Mouse (Mus musculus) gastrocnemius, postnatal 14 days (tissue): Measurements from ENCODE around the gene C130060K24Rik. TPM values are rescaled to one million over a fixed set of nuclear protein-coding genes. Genes with fewer than 3 reads are reported as not detected.

Experiments
- DNase-seq: peaks from one replicate; pipeline ENCODE4 v3.0.0; 2021; ENCODE audit warnings: mixed read lengths
- intact Hi-C: fragments of 180-260 bp; cut with DNase I; formaldehyde crosslinking; loops from one replicate; pipeline ENCODE4 v1.15.1; 2025; ENCODE audit warnings: low total_unique reads
- long read RNA-seq, 2 experiments: library from polyadenylated mRNA; stranded (forward); transcript quantifications; one replicate each; pipeline ENCODE4 v2.0.0; 2021
- total RNA-seq, 2 experiments: library from RNA; stranded (reverse); gene quantifications; 2 replicates each; pipeline ENCODE4 v1.2.3; 2021

C130060K24Rik gene
- not detected for total RNA-seq
- long read RNA-seq, experiment 1 = 0 reads
- long read RNA-seq, experiment 2 = 0 reads

- no peak for DNase-seq
- intact Hi-C loops = no loop called here
Observed at GRCm38 (mm10) chr6:65380918-65381772, at the start of gene C130060K24Rik. TSS of gene C130060K24Rik (plus strand) at chr6:65381105.

GRCm38 (mm10) chr6:65334246-65334645 lies 46.7 kb upstream of the C130060K24Rik start:
- no peak for DNase-seq

GRCm38 (mm10) chr6:65339391-65339790 lies 41.5 kb upstream of the C130060K24Rik start:
- intact Hi-C loops = no loop called here
- no peak for DNase-seq

More at GRCm38 (mm10) chr6:65334246-65334645, 46.7 kb upstream of the C130060K24Rik start:
- intact Hi-C loops = no loop called here

- intact Hi-C loops = no loop called here
- DNase-seq = no peak
Observed at GRCm38 (mm10) chr6:65341360-65341759, 39.5 kb upstream of the C130060K24Rik start.

- intact Hi-C loops = no loop called here
- DNase-seq = no peak
Observed at GRCm38 (mm10) chr6:65347736-65348135, 33.2 kb upstream of the C130060K24Rik start.

GRCm38 (mm10) chr6:65348255-65348654 lies 32.6 kb upstream of the C130060K24Rik start:
- no peak for DNase-seq
- intact Hi-C loops = no loop called here

GRCm38 (mm10) chr6:65351622-65352021 lies 29.3 kb upstream of the C130060K24Rik start:
- DNase-seq = no peak
- intact Hi-C loops = no loop called here

GRCm38 (mm10) chr6:65375918-65376317 lies 5.0 kb upstream of the C130060K24Rik start:
- intact Hi-C loops = no loop called here
- DNase-seq = no peak

- intact Hi-C loops = no loop called here
- DNase-seq = no peak
Observed at GRCm38 (mm10) chr6:65421888-65422287, 41.0 kb downstream of the C130060K24Rik start.

GRCm38 (mm10) chr6:65427065-65427464 lies 46.2 kb downstream of the C130060K24Rik start:
- intact Hi-C loops = no loop called here
- no peak for DNase-seq

- intact Hi-C loops = no loop called here
- DNase-seq = no peak
Observed at GRCm38 (mm10) chr6:65433159-65433558, 52.3 kb downstream of the C130060K24Rik start.

GRCm38 (mm10) chr6:65453465-65453864 lies 72.6 kb downstream of the C130060K24Rik start:
- intact Hi-C loops = no loop called here
- DNase-seq = no peak

- no peak for DNase-seq
- intact Hi-C loops = no loop called here
Observed at GRCm38 (mm10) chr6:65465294-65465693, 84.4 kb downstream of the C130060K24Rik start.

GRCm38 (mm10) chr6:65470320-65470719 lies 89.4 kb downstream of the C130060K24Rik start:
- no peak for DNase-seq
- intact Hi-C loops = no loop called here

GRCm38 (mm10) chr6:65472455-65472854 lies 91.5 kb downstream of the C130060K24Rik start:
- DNase-seq = no peak
- intact Hi-C loops = no loop called here

- DNase-seq = no peak
- intact Hi-C loops = no loop called here
Observed at GRCm38 (mm10) chr6:65498786-65499185, 117.9 kb downstream of the C130060K24Rik start.

Other genes starting within 250 kb of the C130060K24Rik start
- 1 to 10 TPM in 1 of 2 experiments, under 1 TPM in 1; 0.78 to 1.1 TPM for gene Hpgds, start 236.2 kb upstream of the C130060K24Rik start, total RNA-seq
- not detected for gene Tnip3, start 144.2 kb downstream of the C130060K24Rik start, total RNA-seq